Mouse (Mus musculus) ES-E14 (cell line): Measurements from ENCODE around the gene Tmco3.

ENCODE experiments used
- CHD2 ChIP-seq: IDR thresholded peaks from 2 replicates; pipeline ENCODE4 v1.6.1; 2014; ENCODE audit warnings: mild to moderate bottlenecking, low read depth, low read length, inconsistent platforms
- HCFC1 ChIP-seq: IDR thresholded peaks from 2 replicates; pipeline ENCODE4 v1.6.1; 2012; ENCODE audit warnings: low read length, inconsistent platforms, borderline replicate concordance; ENCODE audit not compliant: insufficient read depth

DNA sequence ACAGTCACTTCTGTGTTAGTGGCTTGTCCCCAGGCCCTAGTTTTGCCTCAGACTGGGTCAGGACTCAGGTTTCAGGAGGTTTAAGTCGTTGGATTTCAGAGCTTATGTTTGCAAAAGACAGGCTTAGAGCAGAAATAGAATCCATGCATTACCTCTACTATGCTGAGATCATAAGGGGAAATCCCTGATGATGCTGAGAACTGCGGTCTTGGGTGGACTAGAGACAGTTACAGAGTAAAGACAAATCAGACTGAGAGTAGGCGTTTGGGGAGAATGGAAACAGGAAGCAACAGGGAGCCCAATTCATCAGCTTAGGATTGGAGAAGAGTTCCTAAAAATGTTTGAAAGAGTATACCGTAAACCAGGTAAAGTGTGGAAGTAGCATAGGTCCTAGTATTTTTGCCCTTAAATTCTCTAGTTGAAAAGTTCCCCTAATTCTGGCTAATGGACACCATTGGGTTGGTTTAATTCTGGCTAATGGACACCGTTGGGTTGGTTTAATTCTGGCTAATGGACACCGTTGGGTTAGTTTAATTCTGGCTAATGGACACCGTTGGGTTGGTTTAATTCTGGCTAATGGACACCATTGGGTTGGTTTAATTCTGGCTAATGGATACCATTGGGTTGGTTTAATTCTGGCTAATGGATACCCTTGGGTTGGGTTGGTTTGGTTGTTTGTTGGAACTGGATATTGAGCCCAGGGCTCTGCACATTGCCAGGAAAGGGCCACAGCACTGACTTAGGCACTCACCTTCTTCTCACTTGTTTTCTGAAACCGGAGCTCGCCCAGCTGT, 5.9 kb downstream of the Tmco3 start:
- TF ChIP-seq CHD2 = no peak
- TF ChIP-seq HCFC1 = no peak
